Mouse (Mus musculus) layer of hippocampus, adult 8-10 months (tissue): Measurements from ENCODE around the gene Hydin. TPM values are rescaled to one million over a fixed set of nuclear protein-coding genes. Genes with fewer than 3 reads are reported as not detected.
"Not testable (repeated sequence)": the region's sequence is repeated elsewhere in the genome, so short reads cannot be mapped to it uniquely, and the experiment has no call there.

Source experiments
- DNase-seq, 2 experiments: peaks; one replicate each; pipeline ENCODE4 v3.0.0; 2022; ENCODE audit warnings: low spot score in 2 of 2
- total RNA-seq, 4 experiments: library from RNA; stranded (reverse); gene quantifications; 2 replicates each; pipeline ENCODE4 v1.2.4; 2022

The Hydin gene
- total RNA-seq, 4 experiments from 2014 or later = 0.63 to 0.96 (median 0.70) TPM

DNA sequence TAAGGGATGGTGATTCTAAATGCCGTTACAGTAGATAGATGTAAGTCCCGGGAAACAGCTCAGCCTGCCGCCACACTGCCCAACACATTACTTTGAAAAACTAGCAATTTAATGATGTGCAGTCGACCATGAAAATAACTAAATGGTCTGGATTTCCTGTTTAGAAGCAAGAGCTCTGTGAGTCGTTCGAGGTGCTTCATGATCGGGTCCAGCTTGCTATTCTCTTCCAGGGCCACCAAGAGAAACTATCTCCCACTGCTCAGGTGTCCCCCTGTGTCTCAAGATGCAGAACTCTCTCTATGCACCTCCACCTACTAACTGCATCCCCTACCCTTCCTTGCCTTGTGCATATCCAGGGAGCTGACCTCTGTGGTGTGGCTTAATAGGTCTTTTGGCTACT lies 66.6 kb downstream of the Hydin start:
- no peak for DNase-seq

DNA sequence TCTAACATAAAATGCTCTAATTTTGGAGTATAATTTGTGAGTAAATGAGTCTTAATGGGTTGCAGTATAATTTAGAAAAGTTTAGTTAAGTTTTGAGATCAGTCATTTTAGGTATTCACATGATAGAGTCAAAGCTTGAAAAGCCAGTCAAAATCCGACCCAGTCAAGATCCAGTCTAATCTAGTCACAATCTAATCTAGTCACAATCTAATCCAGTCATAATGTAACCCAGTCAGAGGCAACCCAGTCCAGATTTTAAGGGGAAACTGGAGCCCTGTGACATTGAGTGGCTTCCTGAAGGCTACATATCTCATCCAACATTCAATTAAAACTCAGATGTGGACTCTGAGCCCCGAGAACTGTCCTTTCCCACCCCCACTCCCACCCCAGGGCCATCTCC lies 72.7 kb downstream of the Hydin start:
- DNase-seq = no peak

DNA sequence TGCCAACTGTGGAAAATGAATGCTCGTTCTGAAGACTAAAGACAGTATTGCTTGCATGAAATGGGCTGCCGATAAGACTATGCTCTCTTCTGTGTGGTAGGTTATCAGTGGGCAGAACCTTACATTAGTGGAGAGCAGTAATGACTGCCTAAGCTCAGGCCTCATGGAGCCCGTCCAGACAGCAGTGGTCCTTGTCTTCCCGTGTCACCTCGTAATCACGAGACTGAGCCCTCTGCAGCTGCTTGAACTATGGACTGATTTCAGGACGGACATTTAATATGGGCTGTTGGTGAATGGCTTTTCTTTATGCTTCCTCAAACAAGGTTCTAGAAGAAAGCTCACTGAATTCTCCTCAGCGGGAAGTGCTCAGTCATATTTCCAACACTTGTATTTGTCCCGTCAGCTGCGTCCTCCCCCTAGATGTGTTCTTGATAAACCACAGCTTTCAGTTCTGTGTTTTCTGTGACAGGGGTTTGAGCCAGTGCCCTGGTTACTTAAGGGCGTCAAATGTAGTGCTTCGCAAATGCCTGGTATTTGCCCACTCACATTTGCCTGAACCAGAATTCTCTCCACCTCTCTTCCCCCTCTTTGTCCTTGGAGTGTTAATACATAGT lies 73.4 kb downstream of the Hydin start:
- DNase-seq = no peak

DNA sequence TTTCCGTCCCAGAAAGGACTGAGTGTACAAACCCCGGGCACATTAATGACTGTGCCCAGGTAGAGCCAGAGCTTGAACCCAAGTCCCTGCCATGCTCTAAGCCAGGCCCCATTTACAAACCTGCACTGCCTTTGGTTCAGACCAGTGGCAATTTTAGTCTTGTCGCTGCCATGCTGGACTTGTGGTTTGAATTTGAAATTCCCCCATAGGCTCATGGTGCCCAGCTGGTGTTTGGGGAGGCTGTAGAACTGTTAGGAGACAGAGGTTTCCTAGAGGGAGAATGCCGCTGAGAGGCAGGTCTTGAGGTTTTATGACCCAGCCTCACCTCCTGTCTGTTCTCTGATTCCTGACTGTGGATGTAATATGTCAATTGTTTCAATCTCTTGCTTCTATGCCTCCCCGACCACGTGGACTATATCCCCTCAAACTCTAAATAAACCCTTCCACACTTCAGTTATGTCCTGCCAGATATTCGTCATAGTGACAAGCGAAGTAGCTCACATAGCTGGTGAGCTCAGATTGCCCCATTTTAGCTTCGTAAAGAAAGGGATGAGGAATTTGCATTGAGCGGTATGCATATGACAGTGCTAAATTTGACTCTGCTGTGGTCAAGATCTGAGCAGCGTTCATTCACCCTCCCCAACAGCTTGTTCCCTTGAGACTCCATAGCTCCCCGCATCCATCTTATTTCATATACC lies 79.1 kb downstream of the Hydin start:
- no peak for DNase-seq

DNA sequence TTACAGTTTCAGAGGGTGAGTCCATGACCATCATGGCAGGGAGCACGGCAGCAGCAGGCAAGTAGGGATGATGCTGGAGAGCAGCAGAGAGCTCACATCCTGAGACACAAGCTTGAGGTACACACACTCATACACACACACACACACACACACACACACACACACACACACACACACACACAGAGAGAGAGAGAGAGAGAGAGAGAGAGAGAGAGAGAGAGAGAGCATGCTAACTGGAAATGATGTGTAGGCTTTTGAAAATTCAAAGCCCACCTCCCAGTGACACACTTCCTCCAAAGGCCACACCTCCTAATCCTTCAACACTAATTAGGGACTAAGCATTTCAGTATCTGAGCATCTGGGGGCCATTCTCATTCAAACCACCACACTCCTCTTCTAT lies 80.1 kb downstream of the Hydin start:
- no peak for DNase-seq

DNA sequence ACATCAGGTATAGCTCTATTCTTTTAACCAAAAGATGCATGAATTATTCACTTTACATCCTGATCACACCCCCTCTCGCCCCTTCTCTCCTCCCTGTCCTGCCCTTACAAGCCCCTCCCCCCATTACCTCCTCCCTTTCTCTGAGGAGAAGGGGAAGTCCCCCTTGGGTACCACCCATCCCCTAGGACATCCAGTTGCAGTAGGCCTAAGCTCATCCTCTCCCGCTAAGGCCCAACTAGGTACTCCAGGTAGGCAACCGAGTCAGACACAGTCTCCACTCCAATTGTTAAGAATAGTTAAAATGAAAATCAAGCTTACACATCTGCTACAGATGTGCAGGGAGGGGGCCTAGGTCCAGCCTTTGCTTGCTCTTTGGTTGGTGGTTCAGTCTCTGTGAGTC lies 83.9 kb downstream of the Hydin start:
- DNase-seq = no peak

DNA sequence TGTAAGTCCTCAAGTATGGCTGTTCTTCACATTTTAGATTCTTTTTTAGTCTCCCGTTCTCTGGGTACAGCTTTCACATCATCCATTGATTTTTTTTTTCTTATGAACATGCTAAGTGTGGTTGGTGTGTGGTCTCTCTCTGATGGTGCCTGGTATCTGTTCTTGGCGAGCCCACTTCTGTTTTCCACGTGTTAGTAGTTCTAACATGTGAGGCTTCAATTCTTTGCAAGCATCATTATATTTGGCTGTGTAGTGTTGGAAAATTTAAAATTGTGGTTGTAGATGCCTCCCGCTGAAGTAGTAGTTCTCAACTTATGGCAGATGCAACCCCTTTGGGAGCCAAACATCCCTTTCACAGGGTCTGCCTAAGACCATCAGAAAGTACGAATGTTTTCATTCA lies 85.1 kb downstream of the Hydin start:
- no peak for DNase-seq

DNA sequence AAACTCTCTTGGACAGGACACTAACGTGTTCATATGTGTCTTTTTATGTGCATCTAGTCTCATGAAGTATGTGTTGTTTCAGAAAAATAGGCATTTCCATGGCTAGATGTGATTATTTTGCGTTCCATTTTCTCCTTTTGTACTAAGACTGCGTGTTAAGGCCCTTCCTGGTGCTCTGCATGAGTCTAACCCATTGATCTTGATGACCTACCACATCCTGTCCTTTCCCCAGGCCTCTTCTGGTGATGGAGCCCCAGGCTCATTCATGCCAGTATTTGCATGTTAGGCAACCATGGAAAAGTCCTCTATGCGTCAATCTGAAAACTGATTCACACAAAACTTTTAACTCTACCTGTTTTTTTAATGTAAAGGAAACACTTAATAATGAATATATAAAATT lies 96.2 kb downstream of the Hydin start:
- no peak for DNase-seq

DNA sequence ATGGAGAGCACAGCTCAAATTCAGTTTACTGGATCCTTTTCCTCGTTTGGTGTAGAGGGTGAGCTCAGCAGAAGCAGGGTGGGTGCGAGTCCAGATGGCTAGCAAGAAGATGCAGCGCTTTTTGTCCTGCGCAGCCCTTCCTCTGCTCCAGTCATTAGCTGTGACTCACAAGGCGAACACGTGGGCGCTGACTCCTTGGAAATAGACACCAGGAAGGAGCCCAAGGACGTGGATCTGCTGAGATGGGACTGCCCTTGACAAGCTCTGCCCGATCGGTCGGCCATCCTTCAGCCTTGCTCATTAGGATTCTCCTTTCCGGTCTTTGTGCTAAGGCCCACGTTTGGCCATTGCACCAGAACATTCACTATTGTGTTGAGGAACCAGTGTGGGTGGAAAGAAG lies 106.1 kb downstream of the Hydin start:
- DNase-seq = peak; percentile 7 to 21

DNA sequence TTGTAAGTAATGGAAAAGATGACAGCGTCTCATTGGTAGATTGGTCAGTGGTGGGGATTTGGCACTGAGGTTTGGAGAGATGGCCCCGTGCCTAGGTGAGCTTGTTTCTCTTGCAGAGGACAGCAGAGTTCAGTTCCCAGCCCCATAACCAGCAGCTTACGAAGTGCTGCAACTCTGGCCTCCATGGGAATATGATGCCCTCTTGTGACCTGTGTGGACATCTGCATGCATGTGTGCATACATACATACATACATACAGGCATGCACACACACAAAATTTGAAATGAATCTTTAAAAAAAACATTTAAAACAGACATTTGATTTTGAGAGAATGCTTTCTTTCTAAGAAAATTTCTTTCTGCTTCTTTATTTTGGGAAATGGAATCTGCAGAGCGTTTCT lies 106.9 kb downstream of the Hydin start:
- DNase-seq = no peak

DNA sequence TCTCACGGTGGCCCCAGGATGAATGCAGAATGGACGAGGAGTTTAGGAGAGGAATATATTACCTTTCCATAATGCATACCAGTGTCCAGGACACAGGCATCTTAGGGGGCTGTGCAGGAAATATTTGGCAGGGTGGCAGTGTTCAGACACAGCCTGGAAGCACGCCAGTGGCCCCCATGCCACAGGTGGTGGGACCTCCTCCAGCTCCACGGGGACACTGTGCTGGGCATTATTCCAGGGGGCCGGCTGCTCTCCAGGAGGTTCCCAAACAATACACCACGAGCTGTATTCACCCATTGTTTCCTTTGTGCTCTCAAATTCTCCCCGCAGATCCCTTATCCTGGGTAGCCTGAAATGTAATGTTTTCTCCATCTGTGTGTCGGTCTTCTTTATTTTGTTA lies 116.0 kb downstream of the Hydin start:
- DNase-seq = no peak

DNA sequence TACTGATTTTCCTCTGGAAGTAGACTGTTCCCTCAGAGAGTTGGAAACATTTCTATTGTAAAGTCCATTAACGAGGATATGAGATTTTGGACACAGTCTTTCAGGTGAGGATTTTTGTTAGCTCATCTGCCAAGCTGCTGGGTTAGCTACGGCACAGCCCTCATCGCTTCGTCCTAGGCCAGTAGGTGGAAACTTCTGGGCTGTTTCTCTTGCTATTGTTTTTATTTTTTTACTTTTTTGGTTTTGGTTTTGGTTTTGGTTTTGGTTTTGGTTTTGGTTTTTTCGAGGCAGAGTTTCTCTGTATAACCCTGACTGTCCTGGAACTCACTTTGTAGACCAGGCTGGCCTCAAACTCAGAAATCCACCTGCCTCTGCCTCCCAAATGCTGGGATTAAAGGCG lies 117.9 kb downstream of the Hydin start:
- DNase-seq = not testable (repeated sequence)

DNA sequence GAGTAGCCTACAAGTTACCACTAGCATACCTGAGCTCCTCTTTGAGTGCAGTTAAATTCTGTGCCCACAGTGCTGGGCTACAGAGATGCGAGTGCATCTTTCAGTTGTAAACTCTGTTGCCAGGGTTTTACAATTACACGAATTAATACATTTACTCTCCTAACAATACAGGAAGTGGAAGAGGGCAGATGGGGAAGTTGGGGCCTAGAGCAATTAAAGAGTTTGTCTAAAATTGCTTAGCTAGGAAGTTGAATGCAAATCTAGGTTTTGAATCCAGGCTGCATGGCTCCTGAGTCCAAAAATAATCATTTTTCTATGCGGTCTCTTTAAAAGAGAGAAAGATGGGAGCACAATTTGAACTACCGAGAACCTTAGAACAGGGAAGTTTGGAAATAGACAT lies 128.9 kb downstream of the Hydin start:
- no peak for DNase-seq

DNA sequence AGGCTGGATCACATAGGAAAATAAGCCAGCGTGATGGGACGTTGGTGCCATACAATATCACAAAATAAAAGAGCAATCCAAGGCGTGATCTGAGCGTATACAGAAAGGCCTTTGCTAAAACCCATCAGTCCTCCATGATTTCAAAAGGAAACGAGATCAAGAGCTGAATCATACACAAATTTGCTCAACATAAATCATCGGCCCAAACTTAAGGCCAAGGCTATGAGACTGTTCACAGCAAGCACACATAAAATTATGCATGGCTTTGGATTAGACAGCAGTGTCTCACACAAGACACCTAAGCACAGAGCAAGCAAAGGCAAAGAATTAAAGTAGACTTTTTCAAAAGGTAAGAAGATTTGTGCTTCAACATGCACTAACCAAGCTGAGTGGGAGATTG lies 133.8 kb downstream of the Hydin start:
- DNase-seq = no peak

DNA sequence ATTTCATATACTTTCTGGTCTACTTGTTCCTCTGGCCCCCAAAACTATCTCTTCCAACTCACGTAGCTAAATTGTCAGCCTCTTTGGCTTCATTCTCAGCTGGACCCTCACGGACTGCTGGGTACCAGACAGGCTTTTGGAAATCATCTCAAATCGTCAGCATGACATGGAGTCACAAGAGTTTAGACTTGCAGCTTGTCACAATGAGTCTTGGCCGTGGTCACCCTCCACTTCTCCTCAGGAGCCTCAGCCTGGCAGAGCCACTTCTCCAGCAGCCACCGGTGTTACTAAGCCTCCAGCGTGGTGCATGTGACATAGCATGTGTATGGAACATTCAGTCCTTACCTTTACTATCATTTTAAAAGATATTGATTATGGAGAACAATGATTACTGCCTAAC lies 135.5 kb downstream of the Hydin start:
- DNase-seq = no peak

DNA sequence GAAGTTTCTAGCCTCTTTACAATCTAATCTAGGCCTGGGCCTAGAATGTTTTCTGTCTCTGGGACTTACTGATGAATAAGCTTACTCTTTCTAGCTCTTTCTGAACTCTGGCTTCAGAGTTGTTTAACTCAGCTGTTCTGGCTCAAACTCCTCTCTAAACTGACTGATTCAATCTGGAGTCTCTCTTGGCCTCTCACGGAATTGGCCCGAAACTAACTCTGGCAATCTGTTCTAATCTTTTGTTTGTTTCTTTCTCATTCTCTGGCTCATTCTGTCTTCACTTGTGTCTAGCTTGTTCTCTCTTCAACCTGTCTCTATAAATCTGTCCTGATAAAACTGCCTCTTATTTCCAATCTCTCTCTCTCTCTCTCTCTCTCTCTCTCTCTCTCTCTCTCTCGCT lies 137.7 kb downstream of the Hydin start:
- no peak for DNase-seq

DNA sequence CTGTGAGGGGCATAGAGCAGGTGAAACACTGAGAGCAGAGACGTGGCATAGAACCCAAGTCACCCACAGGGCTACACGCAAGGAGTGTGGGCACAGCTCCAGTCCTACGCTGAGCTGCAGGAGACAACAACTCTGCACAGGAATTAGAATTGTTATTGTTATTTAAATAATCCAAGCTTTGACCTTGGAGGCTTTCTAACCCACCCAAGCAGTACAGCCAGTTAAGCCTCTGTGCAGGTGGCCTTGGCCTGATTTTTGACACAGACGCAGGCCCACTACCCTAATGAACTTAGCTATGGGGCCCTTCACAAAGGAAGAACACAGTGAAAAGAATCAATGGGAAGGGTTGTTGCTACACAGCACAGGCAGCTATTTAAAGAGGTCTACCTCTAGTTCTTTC lies 148.3 kb downstream of the Hydin start:
- DNase-seq = no peak

DNA sequence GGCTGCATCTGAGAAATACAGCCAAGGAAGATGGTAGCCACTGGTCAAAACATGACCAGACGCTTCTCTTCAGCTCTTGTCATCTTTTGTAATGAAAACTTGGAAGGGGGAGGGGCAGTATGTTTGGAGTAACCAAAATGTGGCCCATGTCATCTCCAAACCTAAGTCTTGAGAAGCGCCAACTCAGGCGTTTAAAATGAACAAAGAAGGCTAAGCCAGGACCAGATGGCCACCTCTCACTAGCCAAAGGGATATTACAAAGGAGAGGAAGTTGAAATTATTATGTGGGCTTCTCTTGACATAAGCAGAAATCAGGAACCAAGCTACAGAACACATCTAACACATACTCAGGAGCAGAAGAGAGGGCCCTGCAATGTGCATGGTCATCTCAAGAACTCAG lies 150.2 kb downstream of the Hydin start:
- no peak for DNase-seq

DNA sequence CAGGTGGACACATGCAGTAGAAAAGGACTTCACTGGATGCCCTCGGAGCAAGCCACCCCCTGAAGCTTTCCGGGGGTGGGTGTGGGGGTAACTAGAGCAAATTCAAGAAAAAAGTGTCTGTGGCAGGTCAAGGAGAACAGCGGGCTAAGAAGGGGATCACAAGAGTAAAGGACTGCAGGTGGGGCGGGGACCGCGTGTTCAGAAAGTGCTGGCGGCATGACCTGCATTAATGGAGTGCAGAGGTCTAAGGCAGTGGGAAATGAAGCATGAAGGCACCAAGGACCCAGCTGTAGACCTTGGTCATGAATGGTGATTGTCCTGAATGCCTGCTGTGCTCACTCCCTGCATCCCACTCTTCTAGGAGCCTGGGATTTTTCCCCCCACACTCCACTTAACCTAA lies 151.0 kb downstream of the Hydin start:
- no peak for DNase-seq

DNA sequence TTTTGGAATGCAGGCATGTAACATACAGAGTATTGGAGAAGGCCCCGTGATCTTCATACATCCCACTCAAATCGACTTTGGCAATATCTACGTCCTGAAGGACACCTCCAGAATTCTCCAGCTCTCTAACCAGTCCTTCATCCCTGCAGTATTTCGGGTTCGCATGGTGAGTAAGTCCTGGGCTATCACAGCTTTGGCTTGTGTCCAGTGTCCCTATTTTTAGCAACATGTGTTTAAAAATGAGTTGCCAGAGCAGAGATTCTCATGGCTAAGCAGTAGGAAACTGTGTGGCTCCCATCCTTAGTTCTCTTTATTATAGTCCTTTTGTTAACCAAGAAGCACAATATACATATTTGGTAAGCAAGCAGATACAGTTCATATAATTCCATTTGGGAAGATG lies 152.9 kb downstream of the Hydin start:
- no peak for DNase-seq

DNA sequence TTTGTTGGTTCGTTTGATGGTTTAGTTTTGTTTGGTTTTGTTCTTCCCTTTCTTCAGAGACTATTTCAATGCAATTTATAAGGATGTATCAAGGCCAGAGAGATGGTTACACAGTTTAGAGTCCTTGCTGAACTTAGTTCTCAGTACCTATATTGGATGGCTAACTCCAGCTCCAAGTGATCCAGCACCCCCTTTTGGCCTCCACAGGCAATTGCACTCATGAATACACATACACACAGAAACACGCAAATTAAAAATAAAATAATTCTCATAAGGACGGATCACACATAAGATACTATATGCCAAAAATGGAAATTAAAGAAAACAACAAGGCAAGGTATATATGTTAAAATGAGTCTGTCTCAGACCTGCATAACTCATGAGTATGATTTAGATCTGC lies 153.4 kb downstream of the Hydin start:
- no peak for DNase-seq

DNA sequence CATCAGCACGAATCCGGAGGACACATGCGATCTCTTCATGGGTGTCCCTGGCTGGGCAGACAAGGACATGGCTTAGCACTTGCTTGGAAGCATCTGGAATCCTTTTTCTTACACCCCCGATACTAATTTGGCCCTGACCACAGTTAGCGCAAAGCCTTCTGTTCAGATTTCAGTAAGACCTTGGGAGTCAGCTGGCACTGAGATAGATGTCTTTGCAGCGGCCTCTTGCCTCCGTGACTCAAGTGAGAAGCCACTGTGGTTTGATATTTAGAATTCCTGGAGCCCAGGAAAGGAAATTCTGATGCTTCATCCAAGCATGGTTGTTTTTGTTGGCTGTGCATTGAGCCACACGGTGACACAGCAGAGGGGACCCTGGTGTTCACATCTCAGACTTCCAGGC lies 157.4 kb downstream of the Hydin start:
- no peak for DNase-seq

DNA sequence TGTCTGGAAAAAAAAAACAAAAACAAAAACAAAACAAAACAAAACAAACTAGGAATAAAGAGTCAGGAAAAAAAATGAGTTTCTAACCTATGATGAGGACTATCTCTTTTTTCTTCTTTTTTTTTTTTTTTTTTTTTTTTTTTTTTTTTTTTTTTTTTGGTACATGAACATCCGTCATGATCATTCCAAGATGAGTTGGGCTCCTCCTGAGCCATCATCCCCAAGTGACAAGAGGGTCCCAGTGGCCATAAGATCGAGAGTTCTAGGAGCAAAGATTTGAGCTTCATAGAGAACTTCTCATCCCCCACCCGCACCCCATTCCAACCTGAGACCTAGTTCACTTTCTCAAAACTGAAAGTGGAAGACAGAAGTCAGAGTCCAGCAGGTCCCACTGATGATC lies 164.6 kb downstream of the Hydin start:
- DNase-seq = no peak

DNA sequence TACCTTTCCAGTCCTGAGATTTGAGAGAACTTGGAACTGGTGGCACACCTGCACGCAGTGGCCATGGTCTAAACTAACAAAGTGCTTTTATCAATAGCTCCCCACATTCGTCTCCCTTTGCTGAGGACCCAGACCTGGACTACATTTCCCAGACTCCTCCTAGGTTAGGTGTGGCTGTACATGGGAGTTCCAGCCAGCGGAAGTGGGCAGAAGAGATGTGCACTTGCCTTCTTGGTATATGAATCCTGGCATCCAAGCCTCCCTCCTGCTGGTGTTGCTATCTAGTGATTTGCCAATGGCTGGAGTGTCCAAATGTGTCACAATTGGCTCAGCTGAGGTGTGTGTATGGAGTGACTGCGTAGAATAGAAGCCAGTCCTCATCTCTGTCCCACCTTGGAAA lies 173.8 kb downstream of the Hydin start:
- DNase-seq = no peak
